Mouse (Mus musculus) kidney, postnatal 10 days (tissue): Measurements from ENCODE around the gene Slc25a23.

Experiments used
- DNase-seq: peaks from one replicate; pipeline ENCODE4 v3.0.0; 2021; ENCODE audit warnings: mixed read lengths

Gene Slc25a23

DNA sequence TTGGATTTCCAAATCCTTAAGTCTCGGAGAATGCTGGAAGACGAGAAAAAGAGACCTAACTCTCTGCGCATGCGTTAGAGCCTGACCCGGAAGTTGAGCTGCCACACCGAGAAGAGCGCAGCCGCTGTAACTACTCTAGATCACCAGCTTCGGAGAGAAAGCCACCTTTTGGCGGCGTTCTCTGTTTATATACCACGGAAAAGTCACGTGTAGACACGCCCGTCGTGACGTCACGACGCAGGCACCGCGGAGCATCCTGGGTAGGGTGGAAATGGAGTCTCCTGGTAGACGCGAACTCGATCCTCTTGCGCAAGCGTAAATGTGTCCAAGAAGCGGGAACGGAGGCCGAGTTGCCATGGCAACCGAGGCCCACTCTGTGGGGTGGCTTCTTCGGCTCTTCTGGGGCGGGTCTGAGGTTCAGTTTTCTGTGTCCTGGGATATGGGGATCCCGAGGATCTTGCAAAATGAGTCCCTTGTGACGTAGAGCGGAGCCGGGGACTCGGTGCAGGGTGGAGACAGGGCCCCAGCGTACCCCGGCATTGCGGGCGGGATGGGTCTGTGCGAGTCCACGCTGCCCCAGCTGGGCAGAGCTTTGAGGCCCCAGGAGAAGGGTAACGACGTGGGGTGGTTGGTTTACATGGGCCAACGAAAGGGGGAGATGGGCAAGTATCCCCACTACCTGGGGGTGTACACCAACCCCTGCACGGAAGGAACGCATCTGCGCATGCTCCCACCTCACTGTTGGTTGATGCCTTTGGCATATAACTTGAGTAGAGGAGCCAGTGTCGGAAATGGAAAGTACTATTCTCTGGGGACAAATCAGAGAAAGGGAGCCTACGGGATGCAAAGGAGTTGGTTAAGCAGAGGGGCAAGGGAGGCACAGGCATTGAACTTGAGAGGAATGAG is 48.2 kb downstream of the Slc25a23 start, which contains the start of the genes Gtf2f1 and Gm17949:
TSS of gene Gtf2f1 (minus strand) at position 53 of the 906 bp plus-strand sequence.
TSS of gene Gm17949 (plus strand) at position 234 of the 906 bp plus-strand sequence.
- DNase-seq = peak; percentile 97

DNA sequence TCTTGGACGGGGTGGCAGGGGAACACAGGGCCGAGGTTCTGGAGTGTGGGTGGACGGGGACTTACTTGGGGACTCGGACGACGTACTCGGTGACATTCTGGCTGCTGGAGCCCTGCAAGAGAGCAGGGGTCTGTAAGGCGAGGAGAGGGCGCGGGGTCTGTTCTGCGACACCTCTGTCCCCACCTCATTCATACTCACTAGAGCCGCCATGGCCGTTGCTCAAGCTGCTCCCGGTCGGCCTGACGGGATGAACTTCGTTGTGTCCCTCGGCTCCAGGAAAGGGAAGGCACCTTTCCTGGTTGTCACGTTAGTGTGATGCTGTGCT is 48.8 kb downstream of the Slc25a23 start:
- DNase-seq = no peak

DNA sequence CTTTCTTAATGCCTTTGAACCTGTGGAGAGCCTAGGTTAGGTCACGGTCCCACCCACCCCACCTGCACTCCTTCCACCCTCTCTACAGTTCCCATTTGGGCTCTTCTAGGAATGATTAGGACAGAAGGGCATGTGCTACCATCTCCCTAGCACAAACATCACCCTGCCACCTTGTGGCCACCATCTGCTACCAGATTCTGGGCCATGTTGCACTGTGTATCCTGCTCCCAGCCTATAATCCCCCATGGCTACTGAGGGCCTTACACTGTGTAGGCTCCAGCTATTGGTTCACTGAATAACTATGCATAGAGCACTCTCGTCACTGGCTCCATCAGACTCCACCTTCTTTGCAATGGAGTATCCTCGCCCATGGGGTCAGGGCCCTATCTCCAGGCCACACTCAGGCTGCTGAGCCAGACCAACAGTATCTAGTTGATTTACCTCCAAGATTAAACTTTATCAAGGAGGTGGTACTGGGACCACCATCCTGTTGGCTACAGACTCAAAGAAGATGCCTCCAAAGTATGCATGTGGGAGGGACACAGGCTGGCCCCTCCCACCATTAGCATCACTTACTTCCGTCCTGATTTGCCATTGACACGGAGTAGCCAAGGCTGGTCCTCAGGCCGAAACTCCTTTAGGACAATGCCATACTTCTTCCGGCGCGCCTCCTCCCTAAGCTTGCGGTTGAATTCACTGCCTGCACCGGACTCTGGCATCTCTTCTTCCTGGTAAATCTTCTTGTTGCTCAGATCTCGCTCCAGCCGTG is 52.3 kb downstream of the Slc25a23 start:
- DNase-seq = no peak

DNA sequence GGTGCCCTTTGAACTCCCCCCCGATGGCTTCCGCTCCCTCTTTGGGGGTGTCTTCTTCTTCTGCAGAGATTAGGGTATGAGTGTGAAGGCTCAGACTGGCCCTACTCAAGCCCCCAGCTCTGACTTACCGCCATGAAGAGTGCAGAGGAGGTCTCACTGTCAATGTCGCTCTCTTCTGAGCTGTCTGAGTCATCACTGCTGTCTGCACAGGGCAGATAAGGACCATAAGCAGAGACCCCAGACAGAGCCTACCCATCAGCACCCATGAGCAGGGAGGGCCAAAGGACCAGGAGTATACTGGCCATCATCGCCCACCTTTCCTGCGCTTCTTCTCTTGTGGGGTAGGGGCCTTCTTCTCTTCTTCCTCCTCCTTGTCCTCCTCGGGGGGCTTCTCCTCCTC is 55.7 kb downstream of the Slc25a23 start:
- DNase-seq = no peak

DNA sequence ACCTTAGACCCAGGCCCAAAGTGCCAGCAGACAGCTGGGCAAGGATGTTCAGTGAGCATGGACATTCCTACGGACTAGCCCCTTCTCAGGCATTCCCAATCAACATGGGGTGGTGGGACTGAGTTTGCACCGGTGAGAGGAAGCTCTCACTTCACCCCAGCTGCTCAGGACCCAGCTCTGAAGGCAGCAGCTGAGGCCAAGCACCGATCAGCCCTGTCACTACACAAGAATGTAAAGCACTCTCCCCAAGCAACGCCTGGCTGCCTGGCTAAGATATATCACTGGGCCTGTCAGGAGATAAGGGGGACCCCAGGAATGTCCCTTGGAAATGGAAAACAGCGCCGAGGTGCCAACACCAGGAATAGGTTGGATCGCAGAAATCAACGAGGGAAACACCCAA is 58.4 kb downstream of the Slc25a23 start:
- DNase-seq = no peak

DNA sequence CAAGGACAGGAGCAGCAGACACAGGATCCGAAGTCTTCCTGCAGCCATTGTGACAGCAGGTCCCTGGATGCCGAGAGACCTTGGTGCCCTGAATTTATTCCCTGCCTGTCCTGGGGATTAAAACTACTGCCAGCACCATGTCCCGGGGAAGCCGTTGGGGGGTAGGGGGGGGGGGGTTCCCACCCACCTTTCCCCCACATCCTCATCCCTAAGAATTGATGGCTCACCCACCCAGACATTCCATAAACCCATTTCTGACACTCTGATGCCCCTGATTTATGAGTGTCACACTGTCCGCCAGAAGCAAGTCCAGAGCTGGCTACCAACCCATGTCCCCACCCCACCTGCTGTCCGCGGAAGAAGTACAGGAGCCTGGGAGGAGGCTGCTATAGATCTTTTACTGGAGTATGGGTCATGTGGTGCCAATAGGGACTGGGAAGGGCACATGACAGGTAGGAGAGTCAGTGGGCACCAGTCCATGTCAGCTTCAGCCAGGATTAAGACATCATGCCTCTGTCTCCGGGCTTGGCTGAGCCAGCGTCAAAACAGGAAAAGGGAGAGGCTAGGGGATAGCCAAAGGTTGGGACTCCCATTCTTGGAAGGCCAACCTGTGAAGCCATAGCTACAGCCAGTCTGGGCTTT is 59.6 kb downstream of the Slc25a23 start, which contains the start of gene Pspn:
TSS of gene Pspn (minus strand) at position 51 of the 642 bp plus-strand sequence.
- DNase-seq = no peak

DNA sequence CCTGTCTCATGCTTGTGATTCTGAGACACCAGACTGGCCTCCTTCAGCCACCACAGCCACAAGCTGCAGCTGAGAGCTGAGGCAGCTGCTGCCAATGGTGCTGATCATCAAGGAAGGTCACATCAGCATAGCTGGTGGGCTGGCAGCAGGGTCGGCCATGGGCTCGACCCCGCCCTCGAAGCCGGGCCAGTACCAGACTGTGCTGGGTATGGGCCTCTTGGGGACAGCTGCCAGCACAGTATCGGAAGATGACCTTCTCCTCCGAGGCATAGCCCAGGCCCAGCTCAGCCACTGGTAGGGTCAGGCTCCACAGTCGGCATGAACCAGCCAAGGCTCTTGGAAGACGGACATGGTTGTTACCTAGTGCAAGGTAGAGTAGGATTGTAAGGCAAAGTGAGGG is 60.2 kb downstream of the Slc25a23 start:
- no peak for DNase-seq

DNA sequence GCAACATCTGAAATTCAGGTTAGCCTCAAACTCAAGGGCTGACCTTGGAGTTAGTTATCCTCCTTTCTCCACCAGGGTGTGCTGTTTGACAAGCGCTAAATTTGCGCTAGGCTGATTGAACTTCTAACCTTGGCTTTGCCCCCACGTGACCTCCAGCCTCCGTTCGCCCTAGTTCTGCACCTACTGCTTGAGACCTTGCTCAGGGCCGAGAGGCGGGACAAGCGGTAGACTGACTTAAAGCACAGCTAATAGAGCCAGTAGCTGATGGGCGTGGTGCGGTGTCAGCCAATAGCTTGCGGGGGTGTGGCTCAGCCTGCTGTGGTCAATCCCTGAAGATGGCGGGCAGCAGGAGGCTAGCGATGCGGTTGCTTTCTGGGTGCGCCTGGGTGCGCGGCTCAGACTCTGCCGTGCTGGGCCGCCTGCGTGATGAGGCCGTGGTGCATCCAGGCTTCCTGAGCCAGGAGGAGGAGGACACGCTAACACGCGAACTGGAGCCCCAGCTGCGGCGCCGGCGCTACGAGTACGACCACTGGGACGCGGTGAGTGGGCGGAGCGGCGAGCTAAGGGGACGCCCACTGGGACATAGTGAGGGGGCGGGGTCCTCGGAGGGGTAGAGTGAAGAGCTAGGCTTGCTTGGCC is 62.5 kb downstream of the Slc25a23 start, which contains the start of gene Alkbh7:
TSS of gene Alkbh7 (plus strand) at position 311 of the 639 bp plus-strand sequence.
- peak; percentile 97 for DNase-seq

DNA sequence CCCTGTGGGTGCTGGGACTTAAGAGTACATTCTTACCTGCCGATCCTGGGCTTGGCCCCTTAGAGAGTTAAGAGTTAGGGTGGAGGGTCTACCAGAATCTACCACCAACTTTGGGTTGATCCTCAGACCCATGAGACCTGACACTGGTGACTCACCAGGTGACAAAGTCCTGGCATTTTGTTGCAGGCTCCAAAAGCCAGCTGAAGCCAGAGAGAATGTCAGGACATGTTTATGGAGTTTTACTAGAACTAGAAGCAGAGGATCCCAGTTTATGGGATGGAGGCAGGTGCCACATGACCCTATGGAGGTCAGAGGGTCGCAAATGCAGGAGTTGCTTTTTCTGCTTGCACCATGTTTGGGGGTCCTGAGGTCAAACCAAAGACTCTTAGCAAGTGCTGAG is 63.2 kb downstream of the Slc25a23 start:
- no peak for DNase-seq

DNA sequence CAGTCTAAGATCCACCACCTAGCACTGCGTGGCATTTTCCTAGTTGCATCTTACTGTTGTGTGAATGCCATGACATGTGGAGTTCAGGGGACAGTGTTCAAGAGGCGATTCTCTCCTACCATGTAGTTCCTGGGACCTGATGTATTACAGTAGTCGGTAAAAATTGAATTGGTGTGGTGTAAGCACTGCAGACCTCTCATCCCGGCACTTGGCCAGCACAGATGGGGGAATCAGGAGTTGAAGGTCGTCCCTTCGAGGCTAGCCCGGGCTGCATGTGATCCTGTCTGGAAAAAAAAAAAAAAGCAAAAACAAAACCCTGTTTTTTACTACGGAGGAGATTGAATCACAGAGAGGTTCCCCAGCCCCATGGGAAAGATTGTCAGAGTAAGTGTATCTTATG is 64.6 kb downstream of the Slc25a23 start:
- no peak for DNase-seq
